Mouse (Mus musculus) heart, adult 2 months (tissue): Measurements from ENCODE around the gene Hexa. TPM values are rescaled to one million over a fixed set of nuclear protein-coding genes. Genes with fewer than 3 reads are reported as not detected.

Source experiments
- DNase-seq, 2 experiments: peaks; one replicate each; pipeline ENCODE4 v3.0.0; 2021
- H3K27ac ChIP-seq: fragments of 200-600 bp; 2 replicates; pipeline ENCODE4 v1.8.1; 2022
- H3K27me3 ChIP-seq: fragments of 200-500 bp; 2 replicates; pipeline ENCODE4 v1.6.1; 2012; ENCODE audit warnings: mild to moderate bottlenecking, low read length, inconsistent platforms, mixed read lengths; ENCODE audit not compliant: control insufficient read depth, insufficient read depth
- H3K36me3 ChIP-seq: fragments of 200-500 bp; 2 replicates; pipeline ENCODE4 v1.6.1; 2012; ENCODE audit warnings: low read length, inconsistent platforms; ENCODE audit not compliant: control insufficient read depth, insufficient read depth
- H3K4me1 ChIP-seq: fragments of 200-500 bp; 2 replicates; pipeline ENCODE4 v1.6.1; 2011; ENCODE audit warnings: low read length; ENCODE audit not compliant: control insufficient read depth, insufficient read depth
- H3K4me3 ChIP-seq: fragments of 200-600 bp; 2 replicates; pipeline ENCODE4 v1.8.1; 2022
- H3K79me2 ChIP-seq: fragments of 200-500 bp; replicated peaks from 2 replicates; pipeline ENCODE4 v1.6.1; 2012; ENCODE audit warnings: mild to moderate bottlenecking, inconsistent platforms, low read length, moderate library complexity, mixed read lengths; ENCODE audit not compliant: control insufficient read depth, insufficient read depth
- H3K9ac ChIP-seq: fragments of 200-500 bp; 2 replicates; pipeline ENCODE4 v1.6.1; 2012; ENCODE audit warnings: low read depth, mild to moderate bottlenecking, control low read depth, inconsistent platforms, low read length, mixed read lengths
- CTCF ChIP-seq: fragments of 200-600 bp; IDR thresholded peaks from 2 replicates; pipeline ENCODE4 v1.8.1; 2022; ENCODE audit warnings: antibody characterized with exemption, mild to moderate bottlenecking, moderate library complexity
- EP300 ChIP-seq: fragments of 200-500 bp; IDR thresholded peaks from 2 replicates; pipeline ENCODE4 v1.6.1; 2011; ENCODE audit warnings: low read depth, low read length, control low read depth; ENCODE audit not compliant: insufficient read depth
- POLR2A ChIP-seq: fragments of 200-500 bp; IDR thresholded peaks from 2 replicates; pipeline ENCODE4 v1.6.1; 2011; ENCODE audit warnings: mild to moderate bottlenecking, low read depth, low read length, control low read depth; ENCODE audit not compliant: insufficient read depth
- whole genome bisulfite sequencing: fragments of 180-500 bp; shearing (Covaris S2); methylation state at CpG from one replicate; pipeline ENCODE4 v1.1.7; 2018; 5-methylcytosine and 5-hydroxymethylcytosine counted together
- intact Hi-C: fragments of 180-260 bp; cut with DNase I; formaldehyde crosslinking; loops from one replicate; pipeline ENCODE4 v1.15.1; 2025
- polyA plus RNA-seq: library from polyadenylated mRNA; depleted of rRNA; stranded (reverse); fragments of >200 nt; gene quantifications from 2 replicates; pipeline ENCODE4 v1.2.3, GENCODE M21; 2012
- total RNA-seq, 2 experiments: library from RNA; stranded (reverse); gene quantifications; 2 replicates each; pipeline ENCODE4 v1.2.3; 2021

The Hexa gene
- total and polyA plus RNA-seq, 3 experiments, result 46.9 to 51.7 (median 50.6) TPM

GRCm38 (mm10) chr9:59578505-59578867 lies 39.1 kb downstream of the Hexa start:
- Histone ChIP-seq H3K27me3 (peaks cover 2% of the 10 kb centered on the region; the same call in 1 of the 2 replicates), H3K79me2 (no peaks in the 10 kb centered on the region), H3K36me3 (no peaks in the 10 kb centered on the region), H3K4me1 (no peaks in the 10 kb centered on the region), H3K4me3 (no peak overlapping the region), H3K27ac (no peak overlapping the region), H3K9ac (no peak overlapping the region)
- under 1% methylated on average over 20 of the region's 20 CpGs for WGBS
- no peak for DNase-seq
- TF ChIP-seq EP300 (no peak), POLR2A (no peak), CTCF (no peak)
- intact Hi-C loops, result no loop called here

- TF ChIP-seq POLR2A, result no peak
- TF ChIP-seq EP300, result 0 out of 2 replicates have a peak, but pooled peaks have one; percentile 55
- peak; percentile 94 for TF ChIP-seq CTCF
- Histone ChIP-seq H3K4me3 (peak overlapping the region; percentile 30), H3K36me3 (no peaks in the 10 kb centered on the region), H3K27ac (no peak overlapping the region), H3K27me3 (no peaks in the 10 kb centered on the region; the same call in 1 of the 2 replicates), H3K79me2 (no peaks in the 10 kb centered on the region), H3K4me1 (no peaks in the 10 kb centered on the region), H3K9ac (no peak overlapping the region)
- WGBS, result 2% methylated on average over 13 of the region's 13 CpGs
- peak; percentile 64 to 69 for DNase-seq
- intact Hi-C loops, result loop anchor here (1.0 to 10.0 kb wide), 3 partner anchors 18 to 680 kb away; no protein-coding TSS in a partner anchor
Measured at GRCm38 (mm10) chr9:59584871-59585308, 45.5 kb downstream of the Hexa start.

DNA sequence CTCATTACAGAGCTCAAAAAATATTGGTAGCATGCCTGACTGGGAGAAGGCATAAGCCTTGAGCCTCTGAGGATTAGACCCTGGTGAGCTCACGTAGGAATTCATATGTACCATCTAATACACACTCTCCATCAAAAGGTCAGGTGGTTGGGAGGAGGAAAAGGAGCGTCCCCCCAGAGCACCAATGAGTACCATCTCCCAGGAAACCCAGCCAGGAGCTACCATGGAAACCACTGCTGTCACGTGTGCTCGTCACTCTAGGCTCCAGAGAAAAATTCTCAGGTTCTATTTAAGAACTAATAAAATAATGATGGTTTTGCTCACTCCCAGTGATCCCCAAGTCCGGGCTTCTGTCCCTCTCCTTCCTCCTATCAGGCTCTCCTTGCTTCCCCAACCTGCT lies 48.9 kb downstream of the Hexa start:
- 69% methylated on average over 5 of the region's 5 CpGs for WGBS
- Histone ChIP-seq H3K27me3 (no peaks in the 10 kb centered on the region), H3K79me2 (no peaks in the 10 kb centered on the region), H3K9ac (no peak overlapping the region), H3K4me3 (no peak overlapping the region), H3K36me3 (no peaks in the 10 kb centered on the region), H3K4me1 (no peaks in the 10 kb centered on the region), H3K27ac (no peak overlapping the region)
- intact Hi-C loops, result loop anchor here (10.0 kb wide), 1 partner anchor 683 kb away; no protein-coding TSS in a partner anchor
- TF ChIP-seq POLR2A (no peak), CTCF (no peak), EP300 (no peak)
- no peak for DNase-seq

- H3K79me2 ChIP-seq, result no peaks in the 10 kb centered on the region
- no peak overlapping the region for H3K4me3 ChIP-seq
- no peaks in the 10 kb centered on the region for H3K4me1 ChIP-seq
- WGBS, result 43% methylated on average over 12 of the region's 12 CpGs
- H3K27me3 ChIP-seq, result no peaks in the 10 kb centered on the region
- H3K9ac ChIP-seq, result no peak overlapping the region
- no peak overlapping the region for H3K27ac ChIP-seq
- H3K36me3 ChIP-seq, result no peaks in the 10 kb centered on the region
- intact Hi-C loops, result loop anchor here (10.0 kb wide), 1 partner anchor 684 kb away; no protein-coding TSS in a partner anchor
- no peak for DNase-seq
- TF ChIP-seq CTCF (no peak), POLR2A (no peak), EP300 (no peak)
Measured at GRCm38 (mm10) chr9:59588710-59589671, 49.7 kb downstream of the Hexa start.

DNA sequence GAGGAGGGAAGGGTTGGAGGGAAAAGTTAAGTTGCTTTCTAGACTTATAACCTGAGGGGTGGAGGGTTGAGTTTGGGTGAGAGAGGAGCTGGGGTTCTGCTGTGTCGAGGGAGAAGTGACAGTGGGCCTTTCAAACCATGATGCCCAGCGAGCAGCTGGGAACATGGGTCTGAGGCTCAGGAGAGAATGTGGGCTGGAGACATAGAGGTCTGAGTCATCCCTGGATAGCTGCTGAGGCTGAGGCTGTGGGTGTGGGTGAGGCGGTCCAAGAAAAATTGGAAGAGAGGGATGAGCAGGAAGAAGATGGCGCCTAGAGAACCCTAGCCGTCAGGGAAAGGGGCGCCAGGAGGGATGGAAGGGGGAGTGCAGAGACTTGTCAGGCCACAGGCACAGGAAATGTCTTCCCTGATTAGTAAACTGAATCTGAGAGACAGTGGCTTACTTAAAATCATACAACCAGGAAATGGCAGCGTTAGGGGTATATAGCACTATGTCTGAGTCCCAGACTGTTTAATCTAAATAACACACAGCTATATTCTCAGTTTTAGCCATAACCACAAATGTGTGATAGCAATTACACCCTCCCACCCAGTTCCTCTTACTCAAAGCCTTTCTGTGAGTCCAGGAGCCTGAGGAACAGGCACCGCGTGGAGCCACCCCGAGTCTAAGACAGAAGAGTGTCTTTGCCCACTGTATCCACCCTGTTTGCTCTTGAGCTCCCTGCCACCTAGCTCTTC lies 50.5 kb downstream of the Hexa start:
- DNase-seq, result no peak
- Histone ChIP-seq H3K79me2 (no peaks in the 10 kb centered on the region), H3K36me3 (no peaks in the 10 kb centered on the region), H3K27ac (no peak overlapping the region), H3K27me3 (no peaks in the 10 kb centered on the region), H3K4me3 (no peak overlapping the region), H3K4me1 (no peaks in the 10 kb centered on the region), H3K9ac (no peak overlapping the region)
- TF ChIP-seq CTCF (no peak), POLR2A (no peak), EP300 (no peak)
- intact Hi-C loops, result loop anchor here (10.0 kb wide), 1 partner anchor 685 kb away; no protein-coding TSS in a partner anchor
- WGBS, result 68% methylated on average over 10 of the region's 10 CpGs
